Mouse (Mus musculus): ENCODE measurements around the gene Nfyc.

DNA sequence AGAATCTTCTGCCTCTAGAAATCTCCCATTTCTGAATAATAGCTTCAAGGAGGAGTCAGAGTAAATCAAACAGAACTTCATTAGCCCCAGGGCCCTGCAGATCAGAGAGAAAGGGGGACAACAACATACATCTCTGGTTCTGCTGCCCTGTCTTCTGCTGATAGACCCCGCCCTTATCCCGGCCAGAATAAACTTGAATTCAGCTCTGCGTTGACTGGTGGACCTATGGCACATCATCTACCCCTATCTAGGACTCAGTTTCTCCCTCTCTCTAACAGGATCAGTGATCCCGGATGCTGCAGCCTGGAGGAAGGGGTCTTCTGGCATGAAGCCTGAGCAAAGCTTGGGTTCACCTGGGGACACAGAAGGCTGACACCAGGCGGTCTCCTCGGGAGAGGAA lies 100.8 kb downstream of the Nfyc start:
- TF ChIP-seq TAL1 (IDR thresholded peaks at IDR 0.05; ENCODE audit: low read length) (no peak), GATA1 (IDR thresholded peaks at IDR 0.05; ENCODE audit: low read length) (no peak)
